Mouse (Mus musculus): ENCODE measurements around the gene Tmem45b. TPM values are rescaled to one million over a fixed set of nuclear protein-coding genes. Genes with fewer than 3 reads are reported as not detected.
"Not testable (repeated sequence)": the region's sequence is repeated elsewhere in the genome, so short reads cannot be mapped to it uniquely, and the experiment has no call there.

Gene Tmem45b
- 0.07 TPM in 1 of 2 replicates, not detected in the other for polyA plus RNA-seq (2015; fragmentation: Nextera tagmentation; extraction: Ambion mirVana)

- no peak for DNase-seq
- H3K27ac ChIP-seq, result no peak within 1 kb of the TSS
- H3K4me2 ChIP-seq, result no peak within 1 kb of the TSS
- no peak within 1 kb of the TSS for H3K4me3 ChIP-seq (replicated peaks)
- peaks cover 34% of the 10 kb centered on the region for H3K27me3 ChIP-seq
- no peak for ATAC-seq (ENCODE audit: low read depth)
- no peaks in the 10 kb centered on the region for H3K9me3 ChIP-seq (replicated peaks)
- no peak within 1 kb of the TSS for H3K9ac ChIP-seq
- H3K36me3 ChIP-seq, result no peaks in the 10 kb centered on the region
- H3K4me1 ChIP-seq (replicated peaks), result no peaks in the 10 kb centered on the region
- 9% methylated on average over 33 of the region's 33 CpGs for whole genome bisulfite sequencing (ENCODE audit: insufficient replicate concordance)
Measured at GRCm38 (mm10) chr9:31463692-31464474, at the start of gene Tmem45b. Tmem45b (minus strand) TSS chr9:31464462.

DNA sequence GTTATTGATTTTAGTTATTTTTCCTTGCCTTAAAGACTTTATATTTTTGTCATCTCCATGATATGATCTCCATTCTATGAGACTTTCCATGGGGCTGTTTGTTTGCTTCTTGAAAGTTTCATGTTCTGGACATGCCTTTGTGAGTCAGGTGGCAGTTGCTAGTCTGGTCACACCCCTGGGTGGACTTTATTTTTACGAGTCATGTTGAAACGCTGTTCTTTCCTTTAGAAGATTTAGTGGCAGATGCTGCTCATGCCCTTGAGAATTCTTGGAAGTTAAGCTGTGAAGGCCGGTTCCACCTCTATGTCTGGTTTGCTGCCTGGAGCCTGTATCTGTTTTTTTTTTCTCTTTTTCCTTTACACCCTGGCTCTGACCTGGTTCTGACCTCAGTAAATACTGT is 43.9 kb upstream of the Tmem45b start:
- Histone ChIP-seq H3K9me3 (replicated peaks) (no peaks in the 10 kb centered on the region), H3K27me3 (no peaks in the 10 kb centered on the region), H3K4me3 (replicated peaks) (no peak overlapping the region), H3K27ac (no peak overlapping the region), H3K4me1 (replicated peaks) (no peaks in the 10 kb centered on the region), H3K9ac (no peak overlapping the region), H3K36me3 (no peaks in the 10 kb centered on the region), H3K4me2 (no peak overlapping the region)
- DNase-seq, result no peak
- 61% methylated on average over 3 of the region's 3 CpGs for WGBS (ENCODE audit: insufficient replicate concordance)
- no peak for ATAC-seq (ENCODE audit: low read depth)

DNA sequence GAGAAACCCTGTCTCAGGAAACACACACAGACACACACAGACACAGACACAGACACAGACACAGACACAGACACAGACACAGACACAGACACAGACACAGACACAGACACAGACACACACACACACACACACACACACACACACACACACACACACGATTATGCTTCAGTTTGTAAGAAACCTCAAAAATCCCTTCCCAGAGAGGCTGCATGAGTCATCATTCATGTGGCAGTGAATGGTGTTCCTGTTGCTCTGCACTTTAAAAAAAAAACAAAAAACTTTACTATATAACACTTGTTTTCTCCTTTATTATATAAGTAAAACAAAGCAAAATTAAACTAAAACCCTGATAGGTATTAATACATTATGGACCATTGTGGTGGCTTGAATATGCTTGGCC is 37.0 kb upstream of the Tmem45b start:
- not testable (repeated sequence) for H3K9ac ChIP-seq; ATAC-seq (ENCODE audit: low read depth)
- WGBS (ENCODE audit: insufficient replicate concordance), result 29% methylated on average over 1 of the region's 1 CpGs

DNA sequence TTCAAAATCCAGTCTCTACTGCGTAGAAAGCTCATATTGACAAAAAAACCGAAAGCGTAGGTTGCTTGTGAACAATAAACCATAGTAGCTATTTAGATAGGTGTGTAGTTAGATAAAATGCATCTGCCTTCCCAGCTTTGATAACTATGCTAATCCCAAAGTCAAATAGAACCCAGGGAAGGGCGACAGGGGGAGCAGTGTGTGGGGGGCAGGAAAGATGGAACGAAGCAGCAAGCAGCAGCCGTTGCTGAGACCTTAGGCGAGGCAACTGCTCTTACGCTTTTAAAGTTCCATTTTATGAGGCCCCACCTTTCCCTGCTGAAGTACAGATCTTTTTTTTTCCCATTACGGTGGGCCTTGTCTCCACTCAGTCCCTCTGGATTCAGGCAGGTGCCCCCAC is 1.1 kb downstream of the Tmem45b start:
- H3K4me1 ChIP-seq (replicated peaks), result no peaks in the 10 kb centered on the region
- H3K4me3 ChIP-seq (replicated peaks), result no peak overlapping the region
- DNase-seq (no peak), ATAC-seq (ENCODE audit: low read depth) (no peak)
- H3K27me3 ChIP-seq, result peaks cover 34% of the 10 kb centered on the region
- H3K9ac ChIP-seq, result no peak overlapping the region
- 57% methylated on average over 9 of the region's 9 CpGs for WGBS (ENCODE audit: insufficient replicate concordance)
- H3K9me3 ChIP-seq (replicated peaks), result no peaks in the 10 kb centered on the region
- H3K4me2 ChIP-seq, result no peak overlapping the region
- H3K27ac ChIP-seq, result no peak overlapping the region
- no peaks in the 10 kb centered on the region for H3K36me3 ChIP-seq

More for the DNA sequence above, 37.0 kb upstream of the Tmem45b start:
- H3K4me1 ChIP-seq (replicated peaks); H3K27ac ChIP-seq; H3K27me3 ChIP-seq; H3K36me3 ChIP-seq; DNase-seq; H3K9me3 ChIP-seq (replicated peaks); H3K4me2 ChIP-seq; H3K4me3 ChIP-seq (replicated peaks): not testable (repeated sequence)

DNA sequence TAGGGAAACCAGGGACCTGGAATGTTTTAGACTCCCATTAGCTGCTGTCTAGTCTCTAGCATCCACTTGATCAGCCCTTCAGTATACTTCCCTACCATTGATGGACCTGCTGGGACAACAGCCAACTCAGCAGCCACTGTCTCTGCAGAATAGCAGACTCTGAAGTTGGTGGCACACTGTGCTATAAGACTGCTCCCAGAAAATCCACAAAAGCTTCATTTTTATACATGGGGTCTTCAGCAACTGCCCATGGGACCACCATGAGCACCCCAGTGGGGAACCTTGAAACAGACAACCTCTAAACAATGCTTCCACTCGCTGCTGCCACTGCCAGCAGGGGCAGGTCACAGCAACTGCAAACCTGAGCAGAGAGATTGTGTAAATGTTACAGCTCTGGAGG is 9.9 kb downstream of the Tmem45b start:
- 24% methylated on average over 1 of the region's 1 CpGs for WGBS (ENCODE audit: insufficient replicate concordance)
- ATAC-seq (ENCODE audit: low read depth), result no peak

DNA sequence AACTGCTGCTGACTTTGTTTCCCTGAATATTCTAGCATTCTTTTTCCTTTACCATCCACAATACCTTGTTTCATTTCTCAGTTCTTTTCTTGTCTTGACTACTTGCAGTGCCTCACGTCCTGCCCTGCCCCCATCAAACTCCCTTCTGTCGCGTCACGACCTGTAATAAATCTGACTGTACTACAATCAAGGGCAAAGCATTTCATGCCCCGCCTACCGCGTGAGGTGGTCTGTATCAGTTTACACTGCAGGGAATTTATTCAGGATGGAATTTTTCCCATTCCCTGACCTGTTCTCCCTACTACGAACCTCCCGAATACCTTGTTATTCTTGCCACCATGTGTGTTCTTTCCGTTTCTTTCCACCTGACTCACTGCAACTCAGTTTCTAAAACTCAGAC is 12.1 kb downstream of the Tmem45b start:
- ATAC-seq (ENCODE audit: low read depth) (no peak), DNase-seq (no peak)
- Histone ChIP-seq H3K9ac (no peak overlapping the region), H3K4me2 (no peak overlapping the region), H3K9me3 (replicated peaks) (no peaks in the 10 kb centered on the region), H3K4me3 (replicated peaks) (no peak overlapping the region), H3K27me3 (no peaks in the 10 kb centered on the region; the same call in 1 of the 2 replicates), H3K27ac (no peak overlapping the region), H3K36me3 (no peaks in the 10 kb centered on the region), H3K4me1 (replicated peaks) (no peaks in the 10 kb centered on the region)
- 64% methylated on average over 10 of the region's 10 CpGs for WGBS (ENCODE audit: insufficient replicate concordance)

More for the DNA sequence above, 9.9 kb downstream of the Tmem45b start:
- H3K4me1 ChIP-seq (replicated peaks), result no peaks in the 10 kb centered on the region
- H3K4me2 ChIP-seq, result no peak overlapping the region
- no peaks in the 10 kb centered on the region for H3K36me3 ChIP-seq
- no peaks in the 10 kb centered on the region; the same call in 1 of the 2 replicates for H3K27me3 ChIP-seq
- no peak overlapping the region for H3K4me3 ChIP-seq (replicated peaks)
- H3K9me3 ChIP-seq (replicated peaks), result no peaks in the 10 kb centered on the region
- H3K27ac ChIP-seq, result no peak overlapping the region
- DNase-seq, result no peak
- H3K9ac ChIP-seq, result no peak overlapping the region

DNA sequence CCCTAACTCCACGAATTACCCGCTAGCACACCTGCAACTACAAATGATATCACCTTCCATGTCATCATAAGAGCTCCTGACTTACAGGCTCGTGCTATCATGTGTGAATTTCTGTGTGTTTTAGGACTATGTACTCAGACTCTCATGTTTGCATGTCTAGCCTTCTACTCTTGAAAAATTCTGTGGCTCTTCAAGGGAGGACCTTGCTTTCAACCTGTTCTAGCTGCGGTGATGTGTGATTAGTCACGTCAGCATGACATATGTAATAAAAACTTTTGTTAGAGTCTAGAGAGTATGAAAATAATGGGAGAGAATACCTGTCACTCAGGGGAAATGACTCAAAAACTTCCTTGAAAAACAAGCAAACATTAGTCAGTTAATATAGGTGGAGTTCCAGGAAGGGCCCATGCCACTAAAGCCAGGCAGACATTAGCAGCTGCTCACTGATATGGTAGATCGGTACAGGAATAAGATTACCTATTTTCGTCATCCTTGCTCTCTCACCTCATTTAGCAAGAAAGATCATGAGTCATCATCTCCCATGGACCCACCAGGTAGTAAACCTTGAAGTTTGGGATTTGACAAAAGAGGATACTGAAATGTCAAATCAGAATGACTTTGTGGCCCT is 15.0 kb downstream of the Tmem45b start:
- H3K4me3 ChIP-seq (replicated peaks), result no peak overlapping the region
- no peak overlapping the region for H3K27ac ChIP-seq
- no peak overlapping the region for H3K9ac ChIP-seq
- ATAC-seq (ENCODE audit: low read depth) (no peak), DNase-seq (no peak)
- no peak overlapping the region for H3K4me2 ChIP-seq
- H3K4me1 ChIP-seq (replicated peaks), result no peaks in the 10 kb centered on the region
- no peaks in the 10 kb centered on the region; the same call in 1 of the 2 replicates for H3K27me3 ChIP-seq
- 63% methylated on average over 7 of the region's 7 CpGs for WGBS (ENCODE audit: insufficient replicate concordance)
- no peaks in the 10 kb centered on the region for H3K36me3 ChIP-seq
- H3K9me3 ChIP-seq (replicated peaks), result no peaks in the 10 kb centered on the region

GRCm38 (mm10) chr9:31444236-31444635 is 20.0 kb downstream of the Tmem45b start:
- H3K9ac ChIP-seq, result no peak overlapping the region
- no peak overlapping the region for H3K27ac ChIP-seq
- no peaks in the 10 kb centered on the region for H3K4me1 ChIP-seq (replicated peaks)
- 67% methylated on average over 8 of the region's 8 CpGs for WGBS (ENCODE audit: insufficient replicate concordance)
- H3K36me3 ChIP-seq, result no peaks in the 10 kb centered on the region
- no peak overlapping the region for H3K4me3 ChIP-seq (replicated peaks)
- H3K9me3 ChIP-seq (replicated peaks), result no peaks in the 10 kb centered on the region
- no peak for ATAC-seq (ENCODE audit: low read depth)
- no peak for DNase-seq
- no peak overlapping the region for H3K4me2 ChIP-seq
- H3K27me3 ChIP-seq, result no peaks in the 10 kb centered on the region

GRCm38 (mm10) chr9:31441487-31441886 is 22.8 kb downstream of the Tmem45b start:
- no peak for ATAC-seq (ENCODE audit: low read depth)
- Histone ChIP-seq H3K36me3 (no peaks in the 10 kb centered on the region), H3K27ac (no peak overlapping the region), H3K4me3 (replicated peaks) (no peak overlapping the region), H3K9ac (no peak overlapping the region), H3K9me3 (replicated peaks) (no peaks in the 10 kb centered on the region), H3K4me1 (replicated peaks) (no peaks in the 10 kb centered on the region), H3K4me2 (no peak overlapping the region), H3K27me3 (no peaks in the 10 kb centered on the region)
- 69% methylated on average over 3 of the region's 3 CpGs for WGBS (ENCODE audit: insufficient replicate concordance)
- DNase-seq, result no peak

GRCm38 (mm10) chr9:31440366-31440765 is 23.9 kb downstream of the Tmem45b start:
- DNase-seq (no peak), ATAC-seq (ENCODE audit: low read depth) (no peak)
- 75% methylated on average over 5 of the region's 5 CpGs for WGBS (ENCODE audit: insufficient replicate concordance)
- no peak overlapping the region for H3K9ac ChIP-seq
- H3K27ac ChIP-seq, result no peak overlapping the region
- no peaks in the 10 kb centered on the region for H3K36me3 ChIP-seq
- H3K4me1 ChIP-seq (replicated peaks), result no peaks in the 10 kb centered on the region
- no peak overlapping the region for H3K4me2 ChIP-seq
- H3K4me3 ChIP-seq (replicated peaks), result no peak overlapping the region
- no peaks in the 10 kb centered on the region for H3K9me3 ChIP-seq (replicated peaks)
- H3K27me3 ChIP-seq, result no peaks in the 10 kb centered on the region

- no peak for DNase-seq
Measured at GRCm38 (mm10) chr9:31439341-31439740, 24.9 kb downstream of the Tmem45b start.

GRCm38 (mm10) chr9:31438834-31439233 is 25.4 kb downstream of the Tmem45b start:
- 53% methylated on average over 5 of the region's 5 CpGs for whole genome bisulfite sequencing (ENCODE audit: insufficient replicate concordance)
- H3K27me3 ChIP-seq, result no peaks in the 10 kb centered on the region
- no peak for DNase-seq
- H3K27ac ChIP-seq, result no peak overlapping the region
- H3K9ac ChIP-seq, result no peak overlapping the region
- no peaks in the 10 kb centered on the region for H3K36me3 ChIP-seq
- no peak for ATAC-seq (ENCODE audit: low read depth)
- H3K4me2 ChIP-seq, result no peak overlapping the region
- no peaks in the 10 kb centered on the region for H3K4me1 ChIP-seq (replicated peaks)
- H3K9me3 ChIP-seq (replicated peaks), result no peaks in the 10 kb centered on the region
- no peak overlapping the region for H3K4me3 ChIP-seq (replicated peaks)

More at GRCm38 (mm10) chr9:31439341-31439740, 24.9 kb downstream of the Tmem45b start:
- Histone ChIP-seq H3K4me3 (replicated peaks) (no peak overlapping the region), H3K27me3 (no peaks in the 10 kb centered on the region), H3K4me2 (no peak overlapping the region), H3K9ac (no peak overlapping the region), H3K4me1 (replicated peaks) (no peaks in the 10 kb centered on the region), H3K27ac (no peak overlapping the region), H3K36me3 (no peaks in the 10 kb centered on the region), H3K9me3 (replicated peaks) (no peaks in the 10 kb centered on the region)
- WGBS (ENCODE audit: insufficient replicate concordance), result 63% methylated on average over 6 of the region's 6 CpGs
- no peak for ATAC-seq (ENCODE audit: low read depth)

All from liver, embryonic 13.5 days (tissue).